Mouse (Mus musculus) spleen, postnatal 4 days (tissue): ENCODE data around the gene Herpud1.
A peak's percentile ranks its signal among the peaks of the same experiment; 100 is the strongest.
"Not testable (repeated sequence)": the region's sequence is repeated elsewhere in the genome, so short reads cannot be mapped to it uniquely, and the experiment has no call there.

Experiments used
- DNase-seq, 2 experiments: peaks; one replicate each; pipeline ENCODE4 v3.0.0; 2022; ENCODE audit warnings: low spot score in 2 of 2

The Herpud1 gene

DNA sequence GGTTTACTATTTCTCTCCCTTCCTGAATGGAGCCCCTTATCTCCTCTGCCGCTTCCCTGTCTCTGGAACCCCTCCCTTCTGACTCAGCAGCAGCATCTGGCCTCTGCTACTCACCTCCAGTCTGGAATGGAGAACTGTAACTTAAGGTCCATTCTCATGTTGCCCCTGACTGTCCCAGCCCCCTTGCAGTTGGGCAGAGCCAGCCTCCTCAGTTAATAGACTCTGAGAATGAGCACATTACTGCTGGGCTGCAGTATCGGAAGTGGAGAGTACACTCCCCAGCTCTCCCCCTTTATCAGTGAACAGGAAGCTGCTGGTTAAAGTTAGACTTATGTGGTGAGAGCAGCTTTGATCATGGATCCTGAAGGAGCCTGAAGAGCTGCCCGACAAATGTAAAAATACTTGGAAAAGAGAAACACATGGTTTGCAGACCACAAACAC, 10.7 kb upstream of the Herpud1 start:
- DNase-seq = no peak

DNA sequence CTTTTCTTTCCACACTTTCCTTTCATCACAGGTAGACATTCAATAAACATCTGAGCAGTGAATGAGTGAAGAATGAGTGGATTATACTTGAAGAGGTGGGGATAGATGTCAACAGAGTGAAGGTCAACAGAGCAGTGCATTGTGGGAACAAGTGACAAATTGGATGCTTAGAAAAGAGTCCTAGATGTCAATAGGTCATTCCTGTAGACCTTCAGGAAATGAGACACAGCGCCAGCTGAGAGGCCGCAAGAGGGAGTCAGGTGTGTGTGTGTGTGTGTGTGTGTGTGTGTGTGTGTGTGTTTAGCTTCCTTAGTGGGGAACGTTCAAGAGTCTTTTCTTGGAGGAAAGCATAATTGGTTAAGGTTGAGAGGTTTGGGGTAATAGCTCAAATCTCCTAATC, 10.1 kb upstream of the Herpud1 start:
- DNase-seq = no peak

DNA sequence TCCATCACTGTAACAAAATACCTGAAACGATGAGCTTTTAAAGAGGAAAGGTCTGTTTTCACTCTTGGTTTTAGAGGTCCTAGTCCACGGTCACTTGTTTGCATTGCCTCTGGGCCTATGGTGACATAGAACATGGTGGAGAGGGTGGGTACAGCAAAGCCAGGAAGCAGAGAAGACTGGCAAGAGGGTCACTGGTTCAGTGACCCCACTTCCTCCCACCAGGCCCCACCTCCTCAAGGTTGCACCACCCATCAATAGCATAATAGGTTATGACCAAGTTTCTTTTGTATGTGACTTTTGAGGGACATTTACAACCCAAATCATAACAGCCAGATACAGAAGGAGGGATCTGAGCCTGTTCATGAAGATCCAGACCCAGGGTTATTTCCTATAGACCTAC, 9.7 kb upstream of the Herpud1 start:
- DNase-seq = no peak

DNA sequence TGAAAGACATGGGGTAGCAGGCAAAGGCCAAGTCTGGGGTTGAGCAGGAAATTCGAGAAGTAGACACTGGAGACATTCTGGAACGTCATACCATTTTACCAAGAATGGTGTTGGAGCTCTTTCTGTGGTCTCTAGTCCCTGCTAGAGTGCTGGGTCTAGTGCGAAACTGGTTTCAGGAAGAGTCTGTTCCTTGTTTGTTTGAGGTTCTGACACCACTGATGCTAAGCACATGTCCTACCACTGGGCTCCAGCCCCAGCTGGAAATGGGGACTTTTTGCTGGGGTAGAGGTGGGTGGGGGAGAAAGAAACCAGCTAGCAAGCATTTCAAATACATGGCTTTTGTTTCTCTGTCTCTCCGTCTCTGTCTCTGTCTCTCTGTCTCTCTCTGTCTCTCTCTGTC, 9.2 kb upstream of the Herpud1 start:
- DNase-seq = no peak

DNA sequence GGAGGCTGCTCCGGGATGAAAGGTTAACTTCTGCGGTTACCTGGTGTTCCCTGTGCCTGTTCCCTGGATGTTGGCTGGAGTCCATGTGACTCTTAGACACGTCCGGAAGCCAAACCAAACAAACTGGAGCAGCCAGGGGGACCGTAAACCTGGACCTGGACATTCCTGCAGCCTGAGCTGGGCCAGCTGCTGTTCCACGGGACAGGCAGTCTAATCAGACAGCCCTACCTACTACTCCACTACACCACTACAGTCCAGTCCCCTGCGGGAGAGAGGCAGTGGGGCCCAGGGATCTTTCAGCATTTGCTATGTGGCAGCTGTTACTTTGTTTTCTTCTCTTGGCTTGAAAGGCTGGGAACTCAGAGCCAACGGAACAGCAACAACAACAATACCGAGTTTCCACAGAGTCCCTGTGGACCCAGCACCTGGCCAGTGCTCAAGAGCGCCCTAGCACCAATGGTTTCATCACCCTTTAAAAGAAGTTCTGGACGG, 8.5 kb upstream of the Herpud1 start:
- no peak for DNase-seq

DNA sequence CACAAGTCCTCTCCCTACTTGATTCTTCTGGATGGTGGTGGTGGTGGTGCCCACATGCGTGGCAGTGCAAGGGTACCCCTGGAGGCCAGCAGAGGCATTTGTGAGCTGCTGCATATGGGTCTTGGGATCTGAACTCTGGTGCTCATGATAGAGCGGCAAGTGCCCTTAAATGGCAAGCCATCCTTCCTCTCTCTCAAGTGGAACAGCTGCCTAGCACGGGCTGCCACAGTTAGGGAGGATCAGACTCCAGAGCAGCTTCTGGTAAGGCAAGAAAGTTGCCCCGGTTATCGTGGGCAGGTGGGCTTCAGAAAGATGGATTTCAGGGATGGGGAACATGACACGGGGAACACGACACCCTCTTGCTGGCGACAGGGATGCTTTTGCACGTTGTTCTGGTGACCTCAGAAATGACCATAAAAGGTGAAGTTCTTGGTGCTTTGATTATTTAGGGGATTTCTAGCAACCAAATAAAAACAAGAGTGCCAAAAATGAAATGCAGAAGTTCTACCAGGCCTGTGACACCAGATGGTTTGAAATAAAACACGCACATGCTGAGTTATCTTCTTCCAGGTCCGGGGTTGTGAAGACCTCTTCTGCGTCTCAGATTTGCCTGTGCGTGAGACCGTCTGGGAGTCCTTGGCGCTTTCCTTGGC, 7.3 kb upstream of the Herpud1 start:
- DNase-seq = no peak

DNA sequence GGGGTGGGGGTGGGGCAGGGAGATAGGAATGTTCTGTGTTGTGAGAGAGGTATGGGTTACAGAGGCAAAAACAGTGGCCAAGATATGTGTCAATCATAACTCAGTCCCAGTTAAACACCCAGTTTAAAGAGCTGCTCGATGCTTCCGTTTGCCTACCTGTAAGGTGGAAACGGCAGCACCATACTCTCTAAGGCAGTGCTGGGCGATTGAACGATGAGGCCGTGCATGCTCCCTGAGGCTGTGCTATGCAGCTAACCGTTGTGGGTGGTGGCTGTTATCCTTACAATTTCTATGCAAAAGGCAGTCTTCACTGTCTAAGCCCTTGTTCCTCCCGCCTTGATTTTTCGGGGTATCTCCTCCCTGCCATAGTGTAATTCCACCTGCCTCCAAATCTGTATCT, 6.6 kb upstream of the Herpud1 start:
- no peak for DNase-seq

DNA sequence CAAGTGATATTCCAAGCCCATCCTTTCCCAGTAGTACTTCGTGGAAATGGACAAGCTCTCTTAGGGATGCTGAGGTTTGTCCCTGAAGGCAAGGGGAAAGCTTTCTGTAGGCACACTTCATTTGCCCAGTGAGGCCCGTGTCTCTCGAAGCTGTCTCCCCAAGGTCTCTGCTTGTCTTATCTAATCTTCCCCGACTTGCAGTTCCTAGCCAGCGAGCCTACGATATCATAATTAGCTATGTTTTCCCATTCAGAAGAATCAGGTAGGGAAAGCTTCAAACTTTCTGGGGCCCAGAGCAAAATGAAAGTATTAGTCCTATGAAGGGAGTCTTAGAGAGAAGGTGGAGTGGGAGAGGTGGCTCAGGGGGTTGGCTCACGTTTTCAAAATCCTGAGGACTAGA, 2.1 kb upstream of the Herpud1 start:
- no peak for DNase-seq

DNA sequence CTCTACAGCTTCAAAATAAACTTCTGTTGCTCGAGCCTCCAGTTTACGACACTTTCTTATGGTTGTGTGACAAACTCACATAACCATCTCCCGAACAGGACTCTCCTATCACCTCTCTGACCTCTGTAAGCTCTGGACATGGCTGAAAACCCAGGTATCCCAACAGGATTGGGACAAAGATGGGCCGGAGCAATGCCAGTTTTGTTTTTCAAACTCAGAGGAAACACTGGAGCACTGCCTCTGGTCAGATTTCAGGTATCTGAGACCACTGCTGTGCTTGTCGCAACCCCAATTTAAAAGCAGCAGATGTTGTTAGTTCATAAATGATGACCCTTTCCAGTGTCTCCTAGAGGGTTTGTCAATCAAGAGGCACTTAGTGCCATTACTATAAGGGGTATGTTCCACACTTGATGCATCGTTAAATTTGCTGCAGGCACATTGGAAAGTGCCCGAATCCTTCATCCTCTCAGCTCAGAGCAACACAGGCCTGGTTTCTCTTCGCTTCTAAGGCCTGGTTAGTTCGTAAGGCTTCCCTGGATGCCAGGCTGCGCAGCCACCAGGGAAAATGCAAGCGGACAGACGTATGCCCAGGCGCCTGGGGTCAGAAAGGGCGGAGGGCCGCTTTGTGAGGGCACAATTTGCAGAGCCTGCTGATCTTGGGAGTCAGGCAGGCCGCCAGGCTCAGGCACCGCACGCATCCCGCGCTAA, 578 bp upstream of the Herpud1 start:
- no peak for DNase-seq

DNA sequence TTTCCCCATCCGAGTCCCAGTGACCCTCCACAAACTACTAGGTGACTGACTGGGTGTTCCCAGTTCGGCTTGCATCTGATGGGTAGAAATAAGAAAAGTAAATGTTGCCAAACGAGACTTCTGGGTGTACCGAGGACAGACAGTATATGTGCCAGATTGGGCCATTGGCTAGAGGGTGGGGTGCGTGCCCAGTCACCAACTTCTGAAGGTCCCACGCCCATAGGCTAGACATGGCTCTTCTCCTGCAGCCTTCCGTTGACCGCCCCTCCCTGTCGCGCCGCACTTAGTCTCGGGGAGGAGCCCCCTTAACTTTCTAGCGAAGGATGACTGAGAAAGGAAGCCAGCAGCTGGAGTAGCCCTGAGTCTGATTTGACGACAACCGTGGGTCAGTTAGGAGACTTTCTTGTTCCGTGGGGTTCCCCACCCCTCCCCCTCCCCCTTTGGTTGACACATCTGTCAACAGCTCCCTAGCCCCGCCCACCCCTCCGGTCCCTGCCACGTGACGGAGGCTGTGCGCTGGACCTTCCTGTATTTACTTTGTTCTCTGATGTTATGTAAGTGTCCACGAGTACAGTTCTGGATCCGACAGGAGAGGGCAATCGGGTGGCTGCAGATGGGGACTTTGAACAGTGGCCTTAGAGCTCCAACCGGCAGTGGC, 918 bp downstream of the Herpud1 start:
- DNase-seq = peak; percentile 74 to 86

DNA sequence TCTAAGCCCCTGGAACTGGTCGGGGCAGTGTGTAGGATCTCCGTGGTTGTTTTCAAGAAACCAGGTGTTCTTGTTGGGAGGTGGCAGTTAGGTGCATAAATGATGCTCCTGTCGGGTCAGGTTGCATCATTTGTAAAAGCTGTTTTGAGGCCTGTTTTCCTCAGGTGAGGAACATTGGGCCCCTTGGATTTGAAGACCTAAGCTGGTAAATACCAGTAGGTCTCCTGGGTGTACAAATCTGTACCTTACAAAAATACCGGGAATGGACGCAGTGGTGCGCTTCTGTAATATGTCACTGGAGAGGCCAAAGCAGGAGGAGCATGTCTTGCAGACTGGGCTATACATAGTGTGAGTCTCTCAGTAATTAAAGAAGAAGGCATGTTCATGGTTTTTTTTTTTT, 1.5 kb downstream of the Herpud1 start:
- DNase-seq = no peak

DNA sequence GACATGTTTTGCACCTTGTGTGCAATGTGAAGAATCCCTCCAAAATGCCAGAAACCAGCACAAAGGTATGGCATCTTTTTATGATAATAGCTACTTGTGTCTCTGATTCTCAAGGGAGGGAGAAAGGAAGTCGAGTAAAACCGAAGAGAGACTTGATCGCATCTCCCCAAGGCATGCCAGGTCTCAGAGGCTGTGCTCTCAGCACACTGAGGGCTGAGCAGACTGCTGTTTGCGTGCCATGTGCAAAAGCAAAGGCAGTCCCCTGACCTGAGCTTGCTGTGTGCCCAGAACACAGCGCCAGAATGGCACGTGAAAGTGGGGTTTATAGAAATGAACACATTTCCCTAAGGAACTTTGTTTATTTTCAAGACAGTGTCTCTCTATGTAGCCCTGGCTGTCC, 3.3 kb downstream of the Herpud1 start:
- no peak for DNase-seq

DNA sequence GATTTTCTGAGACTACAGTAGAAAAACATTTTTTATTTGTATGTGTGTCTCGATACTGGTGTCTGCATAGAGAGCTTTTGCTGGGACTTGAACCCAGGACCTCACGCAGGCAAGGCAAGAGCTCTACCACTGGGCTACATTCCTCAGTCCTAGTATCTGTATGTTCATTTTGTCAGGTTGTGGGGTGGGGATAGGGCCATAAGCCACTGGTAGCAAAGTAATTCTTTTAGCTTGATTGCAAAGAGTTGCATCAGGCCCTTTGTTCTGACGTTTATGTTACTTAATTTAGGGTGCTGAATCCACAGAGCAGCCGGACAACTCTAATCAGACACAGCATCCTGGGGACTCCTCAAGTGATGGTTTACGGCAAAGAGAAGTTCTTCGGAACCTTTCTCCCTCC, 4.2 kb downstream of the Herpud1 start:
- DNase-seq = no peak

DNA sequence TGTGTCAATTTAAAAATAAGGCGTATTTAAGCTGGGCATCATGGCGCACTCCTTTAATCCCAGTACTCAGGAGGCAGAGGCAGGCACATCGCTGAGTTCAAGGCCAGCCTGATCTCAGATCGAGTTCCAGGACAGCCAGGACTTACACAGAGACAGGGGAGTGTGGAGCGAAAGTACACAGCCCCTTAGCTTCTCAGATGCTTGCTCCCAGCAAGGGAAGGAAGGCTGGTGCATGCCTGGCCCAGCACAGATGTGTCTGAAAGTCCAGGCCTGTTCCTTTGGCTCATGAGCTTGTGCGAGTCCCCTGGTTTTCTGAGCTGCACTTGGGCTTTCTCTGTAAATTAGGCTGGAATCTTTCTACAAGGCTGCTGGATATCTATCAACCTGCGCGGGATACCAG, 4.7 kb downstream of the Herpud1 start:
- no peak for DNase-seq

DNA sequence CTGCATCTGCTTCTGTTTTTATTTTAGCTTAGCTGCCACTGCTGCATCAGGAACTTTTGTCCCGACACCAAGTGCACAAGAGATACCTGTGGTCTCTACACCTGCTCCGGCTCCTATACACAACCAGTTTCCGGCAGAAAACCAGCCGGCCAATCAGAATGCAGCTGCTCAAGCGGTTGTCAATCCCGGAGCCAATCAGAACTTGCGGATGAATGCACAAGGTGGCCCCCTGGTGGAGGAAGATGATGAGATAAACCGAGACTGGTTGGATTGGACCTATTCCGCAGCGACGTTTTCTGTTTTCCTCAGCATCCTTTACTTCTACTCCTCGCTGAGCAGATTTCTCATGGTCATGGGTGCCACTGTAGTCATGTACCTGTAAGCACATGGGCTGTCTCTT, 5.9 kb downstream of the Herpud1 start:
- peak; percentile 52 to 79 for DNase-seq

DNA sequence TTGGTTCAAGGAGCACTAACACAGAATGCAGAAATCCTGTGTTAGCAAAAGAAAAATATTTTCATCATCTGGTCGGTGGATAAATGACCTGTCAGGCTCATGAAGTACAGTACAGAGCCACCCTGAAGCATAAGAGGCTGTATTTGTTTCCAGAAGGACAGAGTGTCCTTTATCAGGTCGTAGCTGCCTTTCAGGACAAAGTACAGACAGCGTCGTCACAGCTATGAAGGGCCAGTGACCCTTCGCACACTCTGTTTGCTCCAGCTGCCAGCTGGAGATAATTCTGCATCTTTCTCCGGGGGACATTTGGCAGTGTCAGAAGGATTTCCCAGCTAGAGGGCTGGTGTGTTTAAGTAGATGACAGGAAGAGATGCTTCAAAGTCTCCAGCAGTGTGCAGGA, 6.4 kb downstream of the Herpud1 start:
- DNase-seq = no peak

DNA sequence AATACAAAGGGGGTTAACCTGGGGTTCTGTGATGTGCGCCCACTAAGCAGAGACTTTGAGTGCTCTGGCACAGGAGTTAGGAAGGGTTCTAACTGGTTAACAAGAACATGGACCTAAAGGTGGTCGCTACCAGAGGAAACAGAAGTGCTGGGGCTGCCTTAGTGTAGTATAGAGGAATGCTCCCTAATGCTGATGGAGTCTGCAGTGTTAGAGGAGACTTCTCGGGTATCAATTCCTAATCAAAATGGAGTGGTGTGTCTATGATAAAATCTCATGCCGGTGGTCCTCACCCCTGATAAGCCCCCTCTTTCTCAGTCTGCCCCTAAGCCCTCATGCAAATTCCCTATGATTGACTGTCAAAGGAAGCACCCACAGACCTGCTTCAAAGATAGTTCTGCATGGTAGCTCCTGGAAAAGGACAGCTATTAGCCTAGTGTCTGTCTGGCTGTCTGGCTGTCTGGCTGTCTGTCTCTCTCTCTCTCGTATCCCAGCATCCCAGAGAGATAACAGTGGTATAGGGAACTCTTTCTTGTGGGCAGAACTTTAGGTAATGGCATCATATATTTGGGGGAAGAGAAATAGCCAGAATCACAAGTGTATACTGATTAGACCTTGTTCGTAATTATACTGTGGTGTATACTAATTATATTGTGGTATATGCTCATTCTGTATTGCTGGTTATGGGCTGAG, 9.8 kb downstream of the Herpud1 start:
- no peak for DNase-seq

DNA sequence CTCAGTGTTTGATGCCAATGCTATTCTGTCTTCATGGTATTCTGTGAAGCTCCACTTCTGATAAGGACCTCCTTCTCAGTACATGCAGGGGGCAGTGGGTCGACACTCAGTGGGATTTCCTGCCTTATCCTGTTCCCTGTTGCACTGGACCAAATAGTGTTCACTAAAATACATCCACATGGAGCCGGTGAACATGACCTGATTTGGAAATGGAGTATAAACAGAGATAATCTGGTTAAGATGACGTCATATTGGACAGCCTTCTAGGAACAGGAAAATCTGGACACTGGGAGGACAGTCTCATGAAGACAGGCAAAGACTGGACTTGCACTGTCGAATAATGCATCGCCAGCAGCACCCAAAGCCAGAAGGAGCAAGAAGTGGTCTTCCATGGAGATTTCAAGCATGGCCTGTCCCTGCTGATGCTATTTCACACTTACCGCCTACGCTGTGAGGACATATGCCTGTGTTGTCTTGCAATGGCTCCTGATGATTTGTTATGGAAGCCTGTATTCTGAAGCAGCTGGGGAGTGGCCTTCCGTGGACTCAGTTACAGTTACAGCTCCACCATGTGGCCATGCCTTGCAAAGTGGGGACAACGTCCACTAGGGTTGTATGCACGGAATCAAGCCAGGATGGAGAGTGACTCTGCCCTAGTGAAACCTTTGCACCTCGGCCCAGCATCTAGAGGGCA, 10.9 kb downstream of the Herpud1 start:
- DNase-seq = no peak

DNA sequence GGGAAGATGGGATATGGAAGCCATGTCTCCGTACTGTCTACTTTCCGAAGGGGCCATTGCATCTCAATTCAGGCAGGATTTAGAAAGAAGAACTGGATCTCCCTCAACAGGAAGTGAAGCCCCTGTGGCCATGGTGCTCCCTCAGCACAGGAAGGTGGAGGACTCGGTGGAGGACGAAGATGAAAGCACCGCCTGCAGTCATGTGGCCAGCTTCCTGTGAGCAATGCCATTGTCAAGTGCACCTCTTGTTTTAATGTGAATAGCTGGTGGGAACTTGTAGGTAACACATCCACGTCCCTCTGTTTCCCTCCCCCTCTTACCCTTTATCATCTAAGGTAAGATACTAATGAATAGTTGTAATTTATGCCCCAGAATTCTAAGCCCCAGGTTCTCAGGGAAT, 12.3 kb downstream of the Herpud1 start:
- DNase-seq = no peak

DNA sequence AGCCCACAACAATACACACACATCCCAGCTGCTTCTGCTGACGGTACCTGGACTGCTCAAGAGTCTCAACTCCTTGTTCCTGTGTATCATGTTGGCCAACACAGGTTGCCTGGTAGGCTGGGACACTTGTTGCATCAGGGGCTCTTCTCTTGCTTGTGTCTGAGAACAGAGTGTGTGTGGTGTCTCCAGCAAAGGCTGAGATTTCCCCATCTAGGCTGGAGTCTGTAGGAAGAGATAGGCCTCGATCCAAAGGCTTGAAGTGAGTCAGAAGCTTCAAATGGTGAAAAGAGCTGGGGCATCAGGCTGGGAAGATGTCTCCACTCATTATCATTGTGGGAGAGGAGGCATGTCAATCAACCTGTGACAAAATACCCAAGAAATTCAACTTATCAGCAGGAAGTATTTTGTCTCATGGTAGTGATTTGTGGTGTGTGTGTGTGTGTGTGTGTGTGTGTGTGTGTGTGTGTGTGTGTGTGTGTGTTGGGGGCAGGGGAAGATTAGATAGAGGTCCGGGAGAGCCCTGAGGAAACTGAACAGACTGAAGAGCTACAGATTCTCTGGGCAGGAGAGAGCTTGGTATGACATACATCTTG, 13.2 kb downstream of the Herpud1 start:
- DNase-seq = no peak

DNA sequence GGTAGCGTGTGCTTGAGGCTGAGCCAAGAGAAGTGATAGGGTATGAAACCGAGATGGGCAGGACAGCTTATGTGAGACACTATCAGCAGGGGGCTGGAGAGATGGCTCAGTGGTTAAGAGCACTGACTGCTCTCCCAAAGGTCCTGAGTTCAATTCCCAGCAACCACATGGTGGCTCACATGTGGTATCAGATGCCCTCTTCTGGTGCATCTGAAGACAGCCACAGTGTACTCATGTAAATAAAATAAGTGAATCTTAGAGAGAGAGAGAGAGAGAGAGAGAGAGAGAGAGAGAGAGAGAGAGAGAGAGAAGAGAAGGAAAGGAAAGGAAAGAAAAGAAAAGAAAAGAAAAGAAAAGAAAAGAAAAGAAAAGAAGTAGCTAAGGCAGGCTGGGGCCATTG, 13.7 kb downstream of the Herpud1 start:
- DNase-seq = not testable (repeated sequence)
